In the genomic region with DNA sequence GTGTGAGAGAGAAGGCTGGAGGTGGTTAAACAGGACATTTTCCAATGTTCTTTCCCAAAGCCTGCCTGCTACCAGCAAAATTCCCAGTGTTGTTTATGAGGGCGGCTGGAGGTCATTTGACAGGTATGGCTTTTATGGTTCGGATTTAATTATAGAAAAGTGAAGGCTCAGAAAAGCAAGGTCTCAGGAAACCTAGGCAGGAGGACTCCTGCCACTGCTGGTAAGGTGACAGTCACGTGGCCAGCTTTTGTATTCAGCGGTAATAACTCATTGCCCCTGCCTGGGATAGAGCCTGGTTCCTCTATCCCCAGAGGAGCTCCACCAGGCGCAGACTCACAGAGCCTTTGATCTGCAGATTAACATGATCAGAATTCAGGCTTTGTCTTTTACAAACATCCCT, we compare ENCODE assay signal across 14 mouse cellular contexts.
DNase-seq lines count a peak whose midpoint lies in the region; ATAC-seq lines count a peak whose summit lies in the region.
"Had no signal": no experiment of that assay in that cellular context is flagged by ENCODE, and none has a peak within 500 bp of the region (broad histone marks: within the 10 kb centered on the region; RNA-seq: fewer than 3 reads in every experiment).

No protein-coding gene starts in this region.

- H3K4me3 ChIP-seq in heart, embryonic 14.5 days (ENCODE audit: control insufficient read depth in 1 of 2, insufficient read depth in 1 of 2, low read depth in 1 of 2, low read length in 2 of 2): no peak overlapping the region
- H3K4me3 ChIP-seq in forebrain, embryonic 13.5 days: no peak overlapping the region
- peak overlapping the region; percentile 27 for H3K4me3 ChIP-seq in limb, embryonic 10.5 days
- no peak overlapping the region for H3K4me3 ChIP-seq in neural tube, embryonic 12.5 days
- H3K4me3 ChIP-seq: heart, embryonic 15.5 days; layer of hippocampus, adult 2 months had no signal

- H3K9me3 ChIP-seq in heart, embryonic 14.5 days (ENCODE audit: control insufficient read depth, low read length): no peaks in the 10 kb centered on the region
- H3K9me3 ChIP-seq in forebrain, embryonic 13.5 days (replicated peaks): no peaks in the 10 kb centered on the region
- H3K9me3 ChIP-seq in limb, embryonic 10.5 days (replicated peaks): no peaks in the 10 kb centered on the region
- no peaks in the 10 kb centered on the region for H3K9me3 ChIP-seq in neural tube, embryonic 12.5 days
- H3K9me3 ChIP-seq: heart, embryonic 15.5 days had no signal

- no peaks in the 10 kb centered on the region for H3K36me3 ChIP-seq in heart, embryonic 14.5 days (ENCODE audit: control insufficient read depth, insufficient read depth, low read length)
- no peaks in the 10 kb centered on the region for H3K36me3 ChIP-seq in forebrain, embryonic 13.5 days (ENCODE audit: poor library complexity, severe bottlenecking)
- no peaks in the 10 kb centered on the region for H3K36me3 ChIP-seq in limb, embryonic 10.5 days
- no peaks in the 10 kb centered on the region for H3K36me3 ChIP-seq in neural tube, embryonic 12.5 days
- H3K36me3 ChIP-seq: heart, embryonic 15.5 days had no signal

- no peak for DNase-seq in heart, adult 8-10 months (ENCODE audit: low spot score)
- DNase-seq in limb, embryonic 10.5 days (ENCODE audit: low spot score): peak; percentile 77
- no peak for DNase-seq in urinary bladder, postnatal 36 days (ENCODE audit: low spot score in 2 of 2)
- no peak for DNase-seq in spleen, postnatal 36 days (ENCODE audit: low spot score in 2 of 2)
- DNase-seq: adrenal gland, postnatal 14 days; cerebellum, adult 18-20 months; lung, postnatal 36 days; thymus, postnatal 4 days had no signal

- no peaks in the 10 kb centered on the region for H3K4me1 ChIP-seq in heart, embryonic 14.5 days (ENCODE audit: control insufficient read depth in 2 of 2, insufficient read depth in 2 of 2, low read length in 2 of 2)
- peaks cover 36% of the 10 kb centered on the region for H3K4me1 ChIP-seq in forebrain, embryonic 13.5 days
- H3K4me1 ChIP-seq in limb, embryonic 10.5 days: peaks cover 52% of the 10 kb centered on the region
- peaks cover 22% of the 10 kb centered on the region for H3K4me1 ChIP-seq in neural tube, embryonic 12.5 days

- 40% methylated on average over 5 of the region's 5 CpGs for whole genome bisulfite sequencing in heart, embryonic 14.5 days
- 19% methylated on average over 5 of the region's 5 CpGs for WGBS in forebrain, embryonic 13.5 days
- 4% methylated on average over 5 of the region's 5 CpGs for WGBS in limb, embryonic 10.5 days
- 11% methylated on average over 5 of the region's 5 CpGs for WGBS in neural tube, embryonic 12.5 days

- no peaks in the 10 kb centered on the region for H3K27me3 ChIP-seq in heart, embryonic 14.5 days (ENCODE audit: control insufficient read depth, insufficient read depth, low read length)
- no peaks in the 10 kb centered on the region for H3K27me3 ChIP-seq in forebrain, embryonic 13.5 days
- H3K27me3 ChIP-seq in limb, embryonic 10.5 days (ENCODE audit: low read depth, poor library complexity, severe bottlenecking): no peaks in the 10 kb centered on the region
- no peaks in the 10 kb centered on the region for H3K27me3 ChIP-seq in neural tube, embryonic 12.5 days (replicated peaks)
- H3K27me3 ChIP-seq: heart, embryonic 15.5 days had no signal

- ATAC-seq in heart, embryonic 14.5 days (ENCODE audit: insufficient number of reproducible peaks, insufficient read depth, low FRiP score, low read depth): no peak
- ATAC-seq in forebrain, embryonic 13.5 days: peak; percentile 75
- peak; percentile 84 for ATAC-seq in neural tube, embryonic 12.5 days (ENCODE audit: low FRiP score, low read depth)
- ATAC-seq in granulocyte monocyte progenitor cell, adult 5-6 weeks (replicated peaks; ENCODE audit: poor library complexity, severe bottlenecking): no peak

- no peak overlapping the region for H3K27ac ChIP-seq in heart, embryonic 14.5 days (replicated peaks in 1 of 2; ENCODE audit: control insufficient read depth in 1 of 2, insufficient read depth in 1 of 2, low read depth in 2 of 2, low read length in 2 of 2)
- H3K27ac ChIP-seq in forebrain, embryonic 13.5 days: peak overlapping the region; percentile 76
- H3K27ac ChIP-seq in limb, embryonic 10.5 days: peak overlapping the region; percentile 82
- H3K27ac ChIP-seq in neural tube, embryonic 12.5 days: peak overlapping the region; percentile 46; the same call in 1 of the 2 replicates
- H3K27ac ChIP-seq: heart, embryonic 15.5 days; layer of hippocampus, adult 2 months had no signal

- H3K9ac ChIP-seq in heart, embryonic 14.5 days (ENCODE audit: low read length): no peak overlapping the region
- H3K9ac ChIP-seq in forebrain, embryonic 13.5 days: no peak overlapping the region
- H3K9ac ChIP-seq in neural tube, embryonic 12.5 days: no peak overlapping the region
- H3K9ac ChIP-seq: heart, embryonic 15.5 days had no signal

- H3K4me2 ChIP-seq in heart, embryonic 14.5 days (ENCODE audit: low read length): 0 out of 2 replicates have a peak overlapping the region, but pooled peaks have one; percentile 13
- H3K4me2 ChIP-seq in forebrain, embryonic 13.5 days: peak overlapping the region; percentile 49
- peak overlapping the region; percentile 21 for H3K4me2 ChIP-seq in neural tube, embryonic 12.5 days (replicated peaks)
- H3K4me2 ChIP-seq: heart, embryonic 15.5 days had no signal

Comparison
In these comparisons a context has a peak if more than half of its experiments do, and no peak if none do; other contexts are left out.
1. ATAC-seq: peak in forebrain, embryonic 13.5 days (single experiment) and neural tube, embryonic 12.5 days (single experiment); none in heart, embryonic 14.5 days (single experiment) and granulocyte monocyte progenitor cell, adult 5-6 weeks (single experiment).
2. H3K27ac ChIP-seq: peak in forebrain, embryonic 13.5 days (single experiment), limb, embryonic 10.5 days (single experiment) and neural tube, embryonic 12.5 days (single experiment); none in heart, embryonic 14.5 days (0 of 2).
3. Peak in every context shown above with its lines, with median percentiles within 50 percentile points of each other: H3K4me2 ChIP-seq.